Mouse (Mus musculus) megakaryocyte-erythroid progenitor cell, adult 5-6 weeks (primary cell): ENCODE results near the gene Epb41. TPM values are rescaled to one million over a fixed set of nuclear protein-coding genes. Genes with fewer than 3 reads are reported as not detected.

ENCODE experiments used
- ATAC-seq: replicated peaks from 2 replicates; pipeline ENCODE4 v1.8.0; 2016; ENCODE audit warnings: mild to moderate bottlenecking, inconsistent platforms; ENCODE audit not compliant: severe bottlenecking, poor library complexity, low FRiP score, low TSS enrichment
- total RNA-seq, 2 experiments: library from RNA; stranded (forward) in 1 of 2; stranded (reverse) in 1 of 2; fragments of 200-1000, 215-1000 nt in 1 of 2; fragments of >200 nt in 1 of 2; fragmentation: Nextera tagmentation in 1 of 2; gene quantifications; 2 replicates each; pipeline ENCODE4 v1.2.3; 2014 to 2017

The Epb41 gene
- total RNA-seq, 2 experiments from 2014 or later = 82.1 to 92.6 TPM

DNA sequence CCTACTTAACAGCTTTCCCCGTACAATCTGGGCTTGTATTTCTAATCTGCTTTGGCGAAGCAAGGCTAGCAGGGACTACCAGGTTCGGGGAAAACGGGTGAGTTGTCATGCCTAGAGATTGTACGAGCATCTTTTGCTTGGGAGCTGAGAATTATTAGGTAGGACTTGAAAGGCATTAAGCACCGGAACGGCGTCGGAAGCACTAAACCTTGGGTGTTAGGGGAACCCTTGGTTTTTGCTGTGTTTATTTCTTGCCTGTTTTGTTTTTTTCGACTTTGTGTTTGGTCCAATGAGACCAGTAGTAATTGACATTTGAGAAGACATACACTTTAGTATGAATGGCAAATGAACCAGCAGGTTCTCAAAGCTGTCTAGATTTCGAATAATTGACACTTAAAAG lies 200.6 kb downstream of the Epb41 start:
- ATAC-seq = no peak

DNA sequence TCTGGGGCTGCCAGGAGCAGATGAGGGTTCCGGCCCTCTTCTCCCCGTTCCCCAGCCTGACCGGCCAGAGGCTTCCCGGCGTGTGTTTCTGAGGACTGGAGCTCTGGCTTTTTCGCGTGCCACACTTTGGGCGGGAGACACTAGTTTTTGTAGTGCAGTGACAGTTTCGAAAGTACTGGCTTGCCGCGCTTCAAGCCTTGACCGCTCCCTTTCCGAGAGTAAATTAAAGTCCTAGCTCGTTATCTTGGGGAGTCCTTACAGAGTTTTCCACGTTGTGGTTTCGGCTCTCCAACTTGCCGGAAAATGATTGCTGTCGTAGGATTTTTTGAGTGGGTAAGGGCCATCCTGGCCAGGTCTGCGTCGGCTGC lies 201.0 kb downstream of the Epb41 start:
- ATAC-seq = peak; percentile 27

Other genes starting within 250 kb of the Epb41 start
- not detected in 2 replicates for gene Ptpru, start 237.0 kb downstream of the Epb41 start, total RNA-seq (2014; fragmentation: Nextera tagmentation)
- gene Ptpru, start 237.0 kb downstream of the Epb41 start, total RNA-seq (2017) = not detected in 2 replicates
- 77.8 and 78.9 TPM in 2 replicates for gene Mecr, start 231.9 kb downstream of the Epb41 start, total RNA-seq (2014; fragmentation: Nextera tagmentation)
- 25.5 and 63.1 TPM in 2 replicates for gene Mecr, start 231.9 kb downstream of the Epb41 start, total RNA-seq (2017)
- gene Srsf4, start 201.7 kb downstream of the Epb41 start, total RNA-seq (2014; fragmentation: Nextera tagmentation) = 74.7 and 95.5 TPM in 2 replicates
- gene Srsf4, start 201.7 kb downstream of the Epb41 start, total RNA-seq (2017) = 89.4 and 114 TPM in 2 replicates
- not detected in 2 replicates for gene Tmem200b, start 153.6 kb downstream of the Epb41 start, total RNA-seq (2014; fragmentation: Nextera tagmentation)
- 0.80 TPM in 1 of 2 replicates, not detected in the other for gene Tmem200b, start 153.6 kb downstream of the Epb41 start, total RNA-seq (2017)
- gene Gm10300, start 624 bp downstream of the Epb41 start, total RNA-seq (2014; fragmentation: Nextera tagmentation) = 1.8 TPM in 1 of 2 replicates, not detected in the other
- 0.99 and 3.7 TPM in 2 replicates for gene Gm10300, start 624 bp downstream of the Epb41 start, total RNA-seq (2017)
- not detected in 2 replicates for gene Oprd1, start 69.2 kb upstream of the Epb41 start, total RNA-seq (2014; fragmentation: Nextera tagmentation)
- gene Oprd1, start 69.2 kb upstream of the Epb41 start, total RNA-seq (2017) = not detected in 2 replicates
- 54.6 and 67.9 TPM in 2 replicates for gene Ythdf2, start 137.0 kb upstream of the Epb41 start, total RNA-seq (2014; fragmentation: Nextera tagmentation)
- gene Ythdf2, start 137.0 kb upstream of the Epb41 start, total RNA-seq (2017) = 61.7 and 65.6 TPM in 2 replicates
- gene Gmeb1, start 186.3 kb upstream of the Epb41 start, total RNA-seq (2014; fragmentation: Nextera tagmentation) = 24.1 and 37.8 TPM in 2 replicates
- 22.0 and 25.1 TPM in 2 replicates for gene Gmeb1, start 186.3 kb upstream of the Epb41 start, total RNA-seq (2017)
- 46.1 and 55.7 TPM in 2 replicates for gene Taf12, start 199.1 kb upstream of the Epb41 start, total RNA-seq (2014; fragmentation: Nextera tagmentation)
- 71.5 and 106 TPM in 2 replicates for gene Taf12, start 199.1 kb upstream of the Epb41 start, total RNA-seq (2017)
- gene Rab42, start 228.1 kb upstream of the Epb41 start, total RNA-seq (2014; fragmentation: Nextera tagmentation) = not detected in 2 replicates
- gene Rab42, start 228.1 kb upstream of the Epb41 start, total RNA-seq (2017) = not detected in 2 replicates